Mouse (Mus musculus): ENCODE data around the gene Sp7.

Sp7 gene

GRCm38 (mm10) chr15:102388942-102389341 lies 22.0 kb upstream of the Sp7 start:
- no peak for DNase-seq (ENCODE audit: low spot score in 2 of 2)

GRCm38 (mm10) chr15:102386640-102387039 lies 19.7 kb upstream of the Sp7 start:
- no peak for DNase-seq (ENCODE audit: low spot score in 2 of 2)

GRCm38 (mm10) chr15:102383671-102384070 lies 16.7 kb upstream of the Sp7 start:
- DNase-seq (ENCODE audit: low spot score in 2 of 2) = no peak

- peak; percentile 55 to 63 for DNase-seq (ENCODE audit: low spot score in 2 of 2)
These were observed 14.6 kb upstream of the Sp7 start for GRCm38 (mm10) chr15:102381575-102381974.

- DNase-seq (ENCODE audit: low spot score in 2 of 2) = no peak
These were observed 10.9 kb upstream of the Sp7 start for GRCm38 (mm10) chr15:102377810-102378262.

- peak; percentile 73 to 75 for DNase-seq (ENCODE audit: low spot score in 2 of 2)
These were observed 10.2 kb upstream of the Sp7 start for GRCm38 (mm10) chr15:102377163-102377543.

- peak; percentile 39 to 50 for DNase-seq (ENCODE audit: low spot score in 2 of 2)
These were observed 9.6 kb upstream of the Sp7 start for GRCm38 (mm10) chr15:102376453-102377162.

GRCm38 (mm10) chr15:102370727-102371126 lies 3.7 kb upstream of the Sp7 start:
- no peak for DNase-seq (ENCODE audit: low spot score in 2 of 2)

GRCm38 (mm10) chr15:102369972-102370371 lies 3.0 kb upstream of the Sp7 start:
- DNase-seq (ENCODE audit: low spot score in 2 of 2) = no peak

GRCm38 (mm10) chr15:102366238-102366637 lies 744 bp downstream of the Sp7 start:
- no peak for DNase-seq (ENCODE audit: low spot score in 2 of 2)

GRCm38 (mm10) chr15:102364678-102365077 lies 2.3 kb downstream of the Sp7 start:
- DNase-seq (ENCODE audit: low spot score in 2 of 2) = no peak

GRCm38 (mm10) chr15:102362648-102363047 lies 4.3 kb downstream of the Sp7 start:
- DNase-seq (ENCODE audit: low spot score in 2 of 2) = no peak

GRCm38 (mm10) chr15:102358834-102359233 lies 8.1 kb downstream of the Sp7 start:
- no peak for DNase-seq (ENCODE audit: low spot score in 2 of 2)

GRCm38 (mm10) chr15:102358126-102358525 lies 8.9 kb downstream of the Sp7 start:
- DNase-seq (ENCODE audit: low spot score in 2 of 2) = no peak

GRCm38 (mm10) chr15:102356501-102357325 lies 10.3 kb downstream of the Sp7 start:
- no peak for DNase-seq (ENCODE audit: low spot score in 2 of 2)

- DNase-seq (ENCODE audit: low spot score in 2 of 2) = no peak
These were observed 11.0 kb downstream of the Sp7 start for GRCm38 (mm10) chr15:102355871-102356441.

- peak in 1 of 2 experiments; percentile 19 for DNase-seq (ENCODE audit: low spot score in 2 of 2)
These were observed 11.7 kb downstream of the Sp7 start for GRCm38 (mm10) chr15:102355134-102355870.

GRCm38 (mm10) chr15:102353986-102354385 lies 13.0 kb downstream of the Sp7 start:
- no peak for DNase-seq (ENCODE audit: low spot score in 2 of 2)

GRCm38 (mm10) chr15:102352177-102352576 lies 14.8 kb downstream of the Sp7 start:
- DNase-seq (ENCODE audit: low spot score in 2 of 2) = no peak

- no peak for DNase-seq (ENCODE audit: low spot score in 2 of 2)
These were observed 16.1 kb downstream of the Sp7 start for GRCm38 (mm10) chr15:102350942-102351291.

- peak; percentile 89 to 93 for DNase-seq (ENCODE audit: low spot score in 2 of 2)
These were observed 16.6 kb downstream of the Sp7 start, which contains the start of gene Aaas for GRCm38 (mm10) chr15:102350138-102350941. Gene Aaas (minus strand): TSS chr15:102350771.
